In genomic region chr3:116652033-116652446, GRCm38 (mm10) we compare ENCODE assay signal across 18 mouse cellular contexts. TPM values are rescaled to one million over a fixed set of nuclear protein-coding genes. Genes with fewer than 3 reads are reported as not detected.
A peak's percentile ranks its signal among the peaks of the same experiment; 100 is the strongest.
DNase-seq lines count a peak whose midpoint lies in the region; ATAC-seq lines count a peak whose summit lies in the region.
"Had no signal": no experiment of that assay in that cellular context is flagged by ENCODE, and none has a peak within 500 bp of the region (broad histone marks: within the 10 kb centered on the region; RNA-seq: fewer than 3 reads in every experiment).

No protein-coding gene starts in this region.

- H3K27ac ChIP-seq in kidney, embryonic 15.5 days: no peak overlapping the region
- H3K27ac ChIP-seq in forebrain, embryonic 13.5 days: no peak overlapping the region

- no peaks in the 10 kb centered on the region for H3K9me3 ChIP-seq in kidney, embryonic 15.5 days (replicated peaks)
- no peaks in the 10 kb centered on the region for H3K9me3 ChIP-seq in forebrain, embryonic 13.5 days (replicated peaks)
- H3K9me3 ChIP-seq: G1E had no signal

- no peak for DNase-seq in kidney, postnatal 36 days
- DNase-seq in 3T3-L1 (ENCODE audit: low read depth, low spot score) (peak; percentile 67), ES-CJ7 (ENCODE audit: low read depth, low spot score) (peak; percentile 62)
- no peak for DNase-seq in urinary bladder, postnatal 10 days (ENCODE audit: low spot score)
- DNase-seq in right cerebral cortex, adult 18-20 months: no peak
- DNase-seq in testis, postnatal 14 days (ENCODE audit: low spot score): no peak
- DNase-seq: adrenal gland, postnatal 10 days; cerebellum, adult 11 months; heart, postnatal 4 days had no signal

- ATAC-seq in kidney, embryonic 15.5 days (replicated peaks; ENCODE audit: low FRiP score): 0 out of 2 replicates have a peak, but pooled peaks have one; percentile 40
- ATAC-seq in forebrain, embryonic 13.5 days: peak; percentile 53; the same call in 1 of the 2 replicates

- H3K4me1 ChIP-seq in kidney, embryonic 15.5 days: peaks cover 4% of the 10 kb centered on the region; the same call in 1 of the 2 replicates
- H3K4me1 ChIP-seq in forebrain, embryonic 13.5 days: peaks cover 11% of the 10 kb centered on the region; the same call in 1 of the 2 replicates

- no peak overlapping the region for H3K4me2 ChIP-seq in kidney, embryonic 15.5 days
- H3K4me2 ChIP-seq in forebrain, embryonic 13.5 days: no peak overlapping the region

- 74% methylated on average over 3 of the region's 3 CpGs for WGBS in kidney, embryonic 15.5 days
- 55% methylated on average over 3 of the region's 3 CpGs for WGBS in forebrain, embryonic 13.5 days

- H3K9ac ChIP-seq in kidney, embryonic 15.5 days: no peak overlapping the region
- no peak overlapping the region for H3K9ac ChIP-seq in forebrain, embryonic 13.5 days

- H3K36me3 ChIP-seq in kidney, embryonic 15.5 days: peaks cover 33% of the 10 kb centered on the region
- peaks cover 14% of the 10 kb centered on the region; the same call in 1 of the 2 replicates for H3K36me3 ChIP-seq in forebrain, embryonic 13.5 days (ENCODE audit: poor library complexity, severe bottlenecking)

- H3K27me3 ChIP-seq in kidney, embryonic 15.5 days: no peaks in the 10 kb centered on the region
- H3K27me3 ChIP-seq in forebrain, embryonic 13.5 days: no peaks in the 10 kb centered on the region

- no peak overlapping the region for H3K4me3 ChIP-seq in kidney, embryonic 15.5 days (replicated peaks)
- no peak overlapping the region for H3K4me3 ChIP-seq in forebrain, embryonic 13.5 days
- H3K4me3 ChIP-seq: erythroblast, embryonic 14.5 days had no signal

RNA-seq across cellular contexts. Expression of gene Mfsd14a, which starts 10.4 kb away (rescaled TPM):
- 88.9 and 96.9 TPM in 2 replicates for polyA plus RNA-seq in kidney, embryonic 15.5 days (2015; fragmentation: Nextera tagmentation; extraction: Ambion mirVana)
- polyA plus RNA-seq in forebrain, embryonic 13.5 days (2015; fragmentation: Nextera tagmentation; extraction: Ambion mirVana): 68.5 and 72.6 TPM in 2 replicates

RNA-seq across cellular contexts. Expression of gene Gm43191, which starts 29.0 kb away (rescaled TPM):
- polyA plus RNA-seq in kidney, embryonic 15.5 days (2015; fragmentation: Nextera tagmentation; extraction: Ambion mirVana): not detected in 2 replicates
- polyA plus RNA-seq in forebrain, embryonic 13.5 days (2015; fragmentation: Nextera tagmentation; extraction: Ambion mirVana): 0.33 TPM in 1 of 2 replicates, not detected in the other
- polyA plus RNA-seq: cortical plate, adult 2 months; erythroblast, embryonic 14.5 days; G1E; kidney, embryonic 14.5 days; limb, embryonic 14.5 days; lung, embryonic 16.5 days; small intestine, adult 2 months had no signal

RNA-seq across cellular contexts. Expression of gene Trmt13, which starts 37.7 kb away (rescaled TPM):
- polyA plus RNA-seq in kidney, embryonic 15.5 days (2015; fragmentation: Nextera tagmentation; extraction: Ambion mirVana): 29.0 and 30.4 TPM in 2 replicates
- 30.7 TPM in 2 replicates for polyA plus RNA-seq in forebrain, embryonic 13.5 days (2015; fragmentation: Nextera tagmentation; extraction: Ambion mirVana)

RNA-seq across cellular contexts. Expression of gene Sass6, which starts 57.3 kb away (rescaled TPM):
- 27.2 and 27.6 TPM in 2 replicates for polyA plus RNA-seq in kidney, embryonic 15.5 days (2015; fragmentation: Nextera tagmentation; extraction: Ambion mirVana)
- 28.4 and 29.7 TPM in 2 replicates for polyA plus RNA-seq in forebrain, embryonic 13.5 days (2015; fragmentation: Nextera tagmentation; extraction: Ambion mirVana)

Comparison
In these comparisons a context has a peak if more than half of its experiments do, and no peak if none do; other contexts are left out.
1. DNase-seq: peak in 3T3-L1 (single experiment) and ES-CJ7 (single experiment); none in kidney, postnatal 36 days (0 of 2), urinary bladder, postnatal 10 days (single experiment), right cerebral cortex, adult 18-20 months (single experiment) and testis, postnatal 14 days (single experiment).